Mouse (Mus musculus) layer of hippocampus, adult 2 months (tissue): ENCODE results near the gene Ncoa4. TPM values are rescaled to one million over a fixed set of nuclear protein-coding genes. Genes with fewer than 3 reads are reported as not detected.
"Not testable (repeated sequence)": the region's sequence is repeated elsewhere in the genome, so short reads cannot be mapped to it uniquely, and the experiment has no call there.

Experiments
- DNase-seq, 2 experiments: peaks; one replicate each; pipeline ENCODE4 v3.0.0; 2022; ENCODE audit warnings: low spot score in 2 of 2
- H3K27ac ChIP-seq: fragments of 200-600 bp; 2 replicates; pipeline ENCODE4 v1.8.1; 2022
- H3K4me3 ChIP-seq: fragments of 200-600 bp; 2 replicates; pipeline ENCODE4 v1.8.1; 2022; ENCODE audit warnings: mild to moderate bottlenecking
- CTCF ChIP-seq: fragments of 200-600 bp; conservative IDR thresholded peaks from 2 replicates; pipeline ENCODE4 v1.8.1; 2022; ENCODE audit warnings: antibody characterized with exemption, mild to moderate bottlenecking, moderate library complexity
- long read RNA-seq, 2 experiments: library from polyadenylated mRNA; stranded (forward); transcript quantifications; one replicate each; pipeline ENCODE4 v2.0.0; 2021; ENCODE audit warnings: borderline mapping rate in 2 of 2
- total RNA-seq, 2 experiments: library from RNA; stranded (reverse); gene quantifications; 2 replicates each; pipeline ENCODE4 v1.2.3; 2021

The Ncoa4 gene
- total RNA-seq: 100 to 1,000 TPM in 1 of 2 experiments, 10 to 100 TPM in 1; 99.1 to 107 TPM
- long read RNA-seq, experiment 1, full-length matches to known transcripts: 79 of 90 reads
- long read RNA-seq, experiment 1, partial matches to known transcripts: 3 of 90 reads
- long read RNA-seq, experiment 1, other reads (novel, unspliced or antisense): 8 of 90 reads
- long read RNA-seq, experiment 2, full-length matches to known transcripts: 117 of 131 reads
- long read RNA-seq, experiment 2, partial matches to known transcripts: 4 of 131 reads
- long read RNA-seq, experiment 2, other reads (novel, unspliced or antisense): 10 of 131 reads

GRCm38 (mm10) chr14:32159690-32160246 lies at the start of gene Ncoa4:
Gene Ncoa4 (plus strand): TSS chr14:32159865.
- peak within 1 kb of the TSS; percentile 94 for H3K27ac ChIP-seq
- peak; percentile 97 to 98 for DNase-seq
- TF ChIP-seq CTCF: peak; percentile 64
- peak within 1 kb of the TSS; percentile 100 for H3K4me3 ChIP-seq

DNA sequence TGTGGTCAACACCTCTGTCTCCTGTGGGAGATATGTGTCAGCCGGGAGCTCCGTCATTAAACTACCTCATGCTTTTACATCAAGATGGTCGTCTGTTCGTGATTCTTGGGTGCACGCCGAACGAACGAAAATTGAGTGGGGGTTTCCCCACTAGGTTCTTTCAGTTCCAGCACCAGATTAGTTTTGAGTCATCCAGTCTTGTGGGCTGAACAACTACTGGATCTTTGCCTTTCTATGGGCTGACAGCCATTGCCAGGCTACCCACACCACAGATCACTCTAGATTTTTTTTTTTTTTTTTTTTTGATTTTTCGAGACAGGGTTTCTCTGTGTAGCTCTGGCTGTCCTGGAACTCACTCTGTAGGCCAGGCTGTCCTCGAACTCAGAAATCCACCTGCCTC lies 47.5 kb upstream of the Ncoa4 start:
- H3K27ac ChIP-seq, H3K4me3 ChIP-seq, DNase-seq: not testable (repeated sequence)

DNA sequence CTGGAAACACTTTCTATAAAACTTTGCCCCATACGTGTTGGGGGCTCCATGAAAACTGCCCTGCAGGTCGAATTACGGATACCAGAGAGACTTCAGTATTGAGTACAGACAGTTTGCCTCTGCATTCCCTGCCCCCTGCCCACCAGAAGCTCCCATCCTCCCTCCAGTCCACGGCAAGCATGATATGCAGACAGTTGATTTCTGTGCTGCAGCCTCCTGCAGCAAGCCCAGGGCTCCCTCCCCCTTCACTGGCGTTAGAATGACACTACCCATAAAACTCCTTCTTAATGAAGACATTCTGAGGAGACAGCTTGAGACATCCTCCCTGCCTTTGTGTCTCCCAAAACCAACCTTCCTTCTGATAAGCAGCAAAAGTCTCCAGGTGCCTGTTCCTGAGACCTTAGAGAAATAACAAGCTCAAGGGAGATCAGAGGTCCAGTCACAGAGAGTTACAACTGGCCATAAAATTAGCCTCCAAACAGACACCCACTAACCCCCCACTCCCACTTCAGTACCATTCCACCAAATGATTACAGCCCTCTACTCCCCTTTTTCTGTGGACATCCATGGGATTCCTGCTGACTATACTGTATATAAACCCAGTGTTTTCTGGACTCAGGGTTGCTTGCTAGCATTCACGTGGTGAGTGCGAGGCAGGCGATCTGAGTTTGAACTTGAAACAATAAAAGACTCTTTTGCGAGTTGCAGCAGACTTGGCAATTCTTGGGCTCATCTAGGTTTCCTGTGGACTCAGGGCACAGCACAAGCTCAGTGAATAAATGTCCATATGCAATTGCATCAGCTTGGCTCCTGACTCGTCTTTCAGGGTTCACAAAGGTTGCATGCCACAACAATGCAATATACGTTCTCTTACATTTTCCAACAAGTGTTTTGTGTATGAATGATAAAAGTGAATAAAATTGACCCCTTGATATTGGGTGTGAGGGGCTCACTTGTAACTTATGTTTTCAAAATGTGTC lies 38.4 kb upstream of the Ncoa4 start:
- no peak for DNase-seq
- no peak overlapping the region for H3K27ac ChIP-seq
- no peak for TF ChIP-seq CTCF
- no peak overlapping the region for H3K4me3 ChIP-seq

DNA sequence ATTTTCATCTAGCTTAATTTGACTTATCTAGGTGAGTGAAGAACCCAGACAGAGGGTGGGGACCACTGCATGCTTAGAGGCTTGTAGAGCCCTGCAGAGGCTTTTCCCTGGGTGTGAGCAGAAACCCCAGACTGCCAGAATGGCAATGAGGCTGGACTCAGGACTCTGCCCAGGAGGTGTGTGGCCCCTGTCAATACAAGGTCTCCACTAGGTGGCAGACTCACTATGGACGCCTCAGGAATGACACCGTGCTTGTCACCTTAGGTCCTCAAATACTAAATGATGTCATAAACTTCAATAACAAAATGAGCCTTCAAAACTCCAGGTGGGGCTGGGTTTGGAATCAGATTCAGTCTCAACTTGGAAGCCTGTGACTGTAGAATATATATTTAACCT lies 37.7 kb upstream of the Ncoa4 start:
- Histone ChIP-seq H3K4me3 (no peak overlapping the region), H3K27ac (no peak overlapping the region)
- no peak for DNase-seq
- TF ChIP-seq CTCF: peak; percentile 72

GRCm38 (mm10) chr14:32124261-32124660 lies 35.4 kb upstream of the Ncoa4 start:
- no peak for DNase-seq
- H3K27ac ChIP-seq: no peak overlapping the region
- H3K4me3 ChIP-seq: no peak overlapping the region
- TF ChIP-seq CTCF: no peak

GRCm38 (mm10) chr14:32125256-32125655 lies 34.4 kb upstream of the Ncoa4 start:
- H3K4me3 ChIP-seq, H3K27ac ChIP-seq, DNase-seq: not testable (repeated sequence)

- Histone ChIP-seq H3K4me3 (no peak overlapping the region), H3K27ac (no peak overlapping the region)
- DNase-seq: no peak
- TF ChIP-seq CTCF: no peak
Measured at GRCm38 (mm10) chr14:32128409-32128808, 31.3 kb upstream of the Ncoa4 start.

GRCm38 (mm10) chr14:32131836-32132235 lies 27.8 kb upstream of the Ncoa4 start:
- no peak for DNase-seq
- Histone ChIP-seq H3K4me3 (no peak overlapping the region), H3K27ac (no peak overlapping the region)
- no peak for TF ChIP-seq CTCF

- no peak for DNase-seq
- Histone ChIP-seq H3K27ac (no peak overlapping the region), H3K4me3 (no peak overlapping the region)
- no peak for TF ChIP-seq CTCF
Measured at GRCm38 (mm10) chr14:32134293-32134692, 25.4 kb upstream of the Ncoa4 start.

- not testable (repeated sequence) for DNase-seq, H3K4me3 ChIP-seq, H3K27ac ChIP-seq
Measured at GRCm38 (mm10) chr14:32136467-32136866, 23.2 kb upstream of the Ncoa4 start.

DNA sequence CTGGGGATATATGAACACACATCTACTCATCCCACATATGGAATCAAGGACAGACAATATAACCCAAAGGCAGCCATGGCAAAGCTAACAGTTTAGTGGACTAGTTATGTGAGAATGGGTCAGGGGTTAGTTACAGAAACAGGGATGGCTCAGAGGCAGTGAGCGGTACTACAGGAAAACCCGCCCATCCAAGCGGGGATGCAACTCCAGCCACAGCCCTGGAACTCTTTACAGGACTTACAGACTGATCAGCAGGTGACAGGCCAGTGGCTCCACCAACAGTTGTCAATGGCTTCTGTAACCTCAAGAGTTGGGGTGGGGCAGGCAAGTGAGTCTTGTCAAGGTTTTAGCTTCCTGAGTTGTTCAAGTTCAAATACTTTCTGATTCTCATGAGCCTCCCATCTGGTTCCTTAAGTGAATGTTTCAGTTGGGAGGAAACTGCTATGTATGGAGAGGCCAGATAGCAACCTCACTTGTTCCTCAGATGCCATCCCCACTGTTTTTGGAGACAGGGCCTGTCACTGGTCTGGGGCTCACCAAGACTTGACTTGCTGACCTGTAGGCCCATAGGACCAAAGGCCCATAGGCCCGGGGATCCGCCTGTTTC lies 19.2 kb upstream of the Ncoa4 start:
- H3K27ac ChIP-seq: no peak overlapping the region
- H3K4me3 ChIP-seq: no peak overlapping the region
- DNase-seq: no peak
- no peak for TF ChIP-seq CTCF

DNA sequence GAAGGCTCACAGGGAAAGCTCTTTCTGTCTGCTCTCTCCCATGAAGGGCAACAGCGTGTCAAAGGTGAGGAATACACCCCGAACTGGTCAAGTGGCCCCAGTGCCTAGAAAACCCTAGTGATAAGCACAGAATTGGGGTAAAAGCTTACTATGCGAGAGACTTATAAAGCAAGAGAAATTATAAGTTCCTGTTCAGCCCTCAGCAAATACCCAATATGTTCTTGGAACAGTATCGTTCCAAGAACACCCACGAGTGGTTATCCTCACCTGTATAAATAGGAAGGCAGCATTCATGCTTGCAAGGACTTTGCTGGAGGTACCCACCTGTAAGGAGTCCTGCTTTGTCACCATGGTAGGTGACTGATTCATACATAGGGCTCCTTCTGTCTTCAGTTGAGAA lies 17.9 kb upstream of the Ncoa4 start, which contains the start of gene Msmb:
Gene Msmb (plus strand): TSS at position 301 of the 400 bp plus-strand sequence.
- no peak for DNase-seq
- Histone ChIP-seq H3K4me3 (no peak within 1 kb of the TSS), H3K27ac (no peak within 1 kb of the TSS)
- TF ChIP-seq CTCF: no peak

DNA sequence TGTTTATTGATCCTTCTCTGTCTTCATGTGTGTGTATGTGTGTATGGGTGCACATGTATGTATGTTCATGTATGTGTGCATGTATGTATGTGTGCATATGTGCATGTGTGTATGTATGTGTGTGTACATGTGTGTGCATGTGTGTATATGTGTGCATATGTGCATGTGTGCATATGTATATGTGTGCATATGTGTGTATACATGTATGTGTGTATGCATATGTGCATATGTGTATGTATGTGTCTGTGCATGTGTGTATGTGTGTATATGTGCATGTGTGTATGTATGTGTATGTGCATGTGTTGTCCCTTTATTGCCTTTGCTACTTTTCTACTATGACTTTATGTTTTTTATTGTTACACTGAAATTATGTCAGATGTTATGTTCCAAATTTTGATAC lies 14.9 kb upstream of the Ncoa4 start:
- Histone ChIP-seq H3K27ac (no peak overlapping the region), H3K4me3 (no peak overlapping the region)
- no peak for TF ChIP-seq CTCF
- no peak for DNase-seq
